Mouse (Mus musculus) erythroblast, embryonic 14.5 days (primary cell): ENCODE results near the gene Lrmda.

Experiments
- GATA1 ChIP-seq: IDR thresholded peaks from 2 replicates; pipeline ENCODE4 v1.6.1; 2012; ENCODE audit warnings: low read length, inconsistent platforms, mixed read lengths
- TAL1 ChIP-seq: IDR thresholded peaks from 3 replicates; pipeline ENCODE4 v1.6.1; 2012; ENCODE audit warnings: low read length, inconsistent platforms, mixed read lengths

DNA sequence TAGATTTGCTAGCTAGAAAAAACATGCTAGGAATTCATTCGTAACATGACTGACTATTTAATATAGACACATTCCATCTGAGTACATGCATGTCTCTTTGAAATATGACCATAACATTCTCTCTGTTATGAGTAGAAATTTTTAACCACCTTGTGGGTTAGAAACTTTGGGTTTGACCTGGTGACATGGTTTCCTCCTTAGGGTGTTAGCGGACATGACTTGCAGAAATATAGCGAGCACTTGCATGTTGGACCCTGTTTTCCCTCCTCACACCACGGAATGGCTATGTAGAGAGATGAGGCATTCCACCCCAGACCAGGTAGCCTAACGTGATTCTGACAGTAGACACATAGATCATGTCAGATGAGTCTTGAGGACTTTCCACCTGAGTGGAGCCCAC lies 735.1 kb downstream of the Lrmda start:
- TF ChIP-seq TAL1 (no peak), GATA1 (no peak)
